Mouse (Mus musculus) heart, postnatal 10 days (tissue): ENCODE data around the gene Adgrg1. TPM values are rescaled to one million over a fixed set of nuclear protein-coding genes. Genes with fewer than 3 reads are reported as not detected.

ENCODE experiments used
- total RNA-seq, 2 experiments: library from RNA; stranded (reverse); gene quantifications; 2 replicates each; pipeline ENCODE4 v1.2.3; 2021

Adgrg1 gene
- total RNA-seq, 2 experiments from 2014 or later: 36.6 to 61.8 TPM

Other genes starting within 250 kb of the Adgrg1 start
- not detected for gene Ccl22, start 229.2 kb upstream of the Adgrg1 start, total RNA-seq
- gene Cx3cl1, start 202.7 kb upstream of the Adgrg1 start, total RNA-seq: 1 to 10 TPM; 3.4 to 3.9 TPM
- not detected for gene Ccl17, start 164.3 kb upstream of the Adgrg1 start, total RNA-seq
- 100 to 1,000 TPM; 332 to 338 TPM for gene Coq9, start 136.4 kb upstream of the Adgrg1 start, total RNA-seq
- gene Ciapin1, start 136.4 kb upstream of the Adgrg1 start, total RNA-seq: 10 to 100 TPM; 74.8 to 87.7 TPM
- gene Polr2c, start 117.3 kb upstream of the Adgrg1 start, total RNA-seq: 10 to 100 TPM; 61.5 to 63.6 TPM
- gene Dok4, start 98.4 kb upstream of the Adgrg1 start, total RNA-seq: 10 to 100 TPM; 34.2 to 44.2 TPM
- gene Ccdc102a, start 56.7 kb upstream of the Adgrg1 start, total RNA-seq: 10 to 100 TPM; 15.3 to 16.0 TPM
- gene Adgrg5, start 51.1 kb upstream of the Adgrg1 start, total RNA-seq: under 1 TPM; 0.31 to 0.42 TPM
- gene Adgrg3, start 42.9 kb downstream of the Adgrg1 start, total RNA-seq: 1 to 10 TPM; 2.0 to 3.4 TPM
- gene Drc7, start 80.4 kb downstream of the Adgrg1 start, total RNA-seq: not detected
- 1 to 10 TPM; 9.3 TPM for gene Katnb1, start 106.4 kb downstream of the Adgrg1 start, total RNA-seq
- gene Kifc3, start 228.1 kb downstream of the Adgrg1 start, total RNA-seq: 10 to 100 TPM; 64.8 to 73.9 TPM